14 mouse cellular contexts compared by ENCODE assay signal in genomic region chr2:138820489-138820888, GRCm38 (mm10).
DNase-seq lines count a peak whose midpoint lies in the region; ATAC-seq and TF ChIP-seq lines count a peak whose summit lies in the region.
"Had no signal": no experiment of that assay in that cellular context is flagged by ENCODE, and none has a peak within 500 bp of the region (broad histone marks: within the 10 kb centered on the region; RNA-seq: fewer than 3 reads in every experiment).

No protein-coding gene starts in this region.

- no peak overlapping the region for H3K27ac ChIP-seq in forebrain, postnatal 0 days (ENCODE audit: low read depth, low read length)
- H3K27ac ChIP-seq in forebrain, embryonic 10.5 days, result no peak overlapping the region
- H3K27ac ChIP-seq: liver, embryonic 15.5 days had no signal

- H3K4me1 ChIP-seq in forebrain, postnatal 0 days (ENCODE audit: insufficient read depth), result no peaks in the 10 kb centered on the region
- H3K4me1 ChIP-seq in forebrain, embryonic 10.5 days, result no peaks in the 10 kb centered on the region
- H3K4me1 ChIP-seq: liver, embryonic 15.5 days; megakaryocyte, embryonic 14.5 days had no signal

- TF ChIP-seq CTCF in forebrain, postnatal 0 days (IDR thresholded peaks at IDR 0.05; ENCODE audit: low read depth), result no peak

- no peak overlapping the region for H3K4me3 ChIP-seq in forebrain, postnatal 0 days (ENCODE audit: low read depth, low read length)
- H3K4me3 ChIP-seq in forebrain, embryonic 10.5 days, result no peak overlapping the region
- H3K4me3 ChIP-seq: liver, embryonic 15.5 days; megakaryocyte, embryonic 14.5 days; myocyte had no signal

- WGBS in forebrain, postnatal 0 days, result 76% methylated on average over 4 of the region's 4 CpGs
- WGBS in forebrain, embryonic 10.5 days, result 87% methylated on average over 4 of the region's 4 CpGs

- H3K4me2 ChIP-seq in forebrain, postnatal 0 days (ENCODE audit: low read depth), result no peak overlapping the region
- H3K4me2 ChIP-seq: liver, embryonic 15.5 days had no signal

- no peaks in the 10 kb centered on the region for H3K27me3 ChIP-seq in forebrain, postnatal 0 days (ENCODE audit: insufficient read depth, low read length)
- no peaks in the 10 kb centered on the region; the same call in 1 of the 2 replicates for H3K27me3 ChIP-seq in forebrain, embryonic 10.5 days (ENCODE audit: poor library complexity, severe bottlenecking)
- H3K27me3 ChIP-seq: liver, embryonic 15.5 days; megakaryocyte, embryonic 14.5 days had no signal

- H3K36me3 ChIP-seq in forebrain, postnatal 0 days (ENCODE audit: insufficient read depth), result no peaks in the 10 kb centered on the region
- no peaks in the 10 kb centered on the region for H3K36me3 ChIP-seq in forebrain, embryonic 10.5 days (replicated peaks)
- H3K36me3 ChIP-seq: liver, embryonic 15.5 days had no signal

- ATAC-seq in forebrain, postnatal 0 days, result no peak

- no peaks in the 10 kb centered on the region for H3K9me3 ChIP-seq in forebrain, postnatal 0 days (ENCODE audit: low read length)
- H3K9me3 ChIP-seq in forebrain, embryonic 10.5 days, result no peaks in the 10 kb centered on the region
- H3K9me3 ChIP-seq: liver, embryonic 15.5 days had no signal

- no peak overlapping the region for H3K9ac ChIP-seq in forebrain, postnatal 0 days
- H3K9ac ChIP-seq: liver, embryonic 15.5 days had no signal

- DNase-seq in forebrain, postnatal 0 days, result peak; percentile 18
- no peak for DNase-seq in forebrain, embryonic 10.5 days (ENCODE audit: extremely low spot score, low spot score)
- peak; percentile 68 for DNase-seq in layer of hippocampus, adult 11-12 months (ENCODE audit: low spot score)
- peak; percentile 27 to 89 for DNase-seq in left cerebral cortex, adult 8-10 months (ENCODE audit: low spot score in 2 of 2)
- peak; percentile 12 for DNase-seq in right cerebral cortex, postnatal 4 days
- no peak for DNase-seq in urinary bladder, adult 18-20 months (ENCODE audit: low spot score in 2 of 2)
- no peak for DNase-seq in thymus, adult 18-20 months
- DNase-seq in B cell, adult 2 months, result no peak
- DNase-seq: heart, postnatal 36 days; kidney, adult 11 months; kidney, postnatal 4 days had no signal

Comparison
In these comparisons a context has a peak if more than half of its experiments do, and no peak if none do; other contexts are left out.
1. DNase-seq: peak in forebrain, postnatal 0 days (single experiment), layer of hippocampus, adult 11-12 months (single experiment), left cerebral cortex, adult 8-10 months (2 of 2) and right cerebral cortex, postnatal 4 days (single experiment); none in forebrain, embryonic 10.5 days (single experiment), urinary bladder, adult 18-20 months (0 of 2), thymus, adult 18-20 months (0 of 2) and B cell, adult 2 months (0 of 2).